Mouse (Mus musculus): ENCODE measurements around the gene Ifitm6.
"Not testable (repeated sequence)": the region's sequence is repeated elsewhere in the genome, so short reads cannot be mapped to it uniquely, and the experiment has no call there.

The Ifitm6 gene

DNA sequence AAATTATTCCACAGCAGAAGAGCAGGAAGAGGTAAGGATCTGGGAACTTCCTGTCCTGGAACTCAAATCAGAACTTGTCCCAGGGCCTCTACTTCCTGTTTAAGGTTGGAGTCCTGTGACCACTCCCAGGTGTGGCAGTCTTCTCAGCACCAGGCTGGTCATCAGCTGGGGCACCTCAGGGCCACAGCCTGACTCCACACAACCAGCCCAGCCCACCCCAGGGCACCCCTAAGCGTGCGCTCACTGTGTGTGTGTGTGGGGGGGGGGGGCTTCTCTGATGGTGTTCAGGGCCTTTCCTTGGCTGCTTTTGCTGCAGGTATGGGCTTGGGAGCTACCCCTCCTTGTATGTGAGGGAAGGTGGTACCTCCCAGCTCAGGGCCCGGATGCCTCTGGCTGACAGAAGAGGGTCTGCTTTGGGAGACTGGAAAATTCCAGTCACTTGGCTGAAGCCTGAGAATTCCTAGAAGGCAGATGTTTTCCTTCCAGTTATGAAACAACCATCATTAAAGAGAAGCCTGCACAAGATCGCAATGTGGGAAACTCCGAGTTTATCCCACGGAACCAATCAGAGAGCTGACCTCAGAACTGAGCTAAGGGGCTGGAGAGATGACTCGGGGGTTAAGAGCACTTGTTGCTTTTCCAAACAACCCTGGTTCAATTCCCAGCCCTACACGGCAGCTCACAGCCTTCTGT lies 46.1 kb downstream of the Ifitm6 start:
- DNase-seq (ENCODE audit: low spot score), result no peak

DNA sequence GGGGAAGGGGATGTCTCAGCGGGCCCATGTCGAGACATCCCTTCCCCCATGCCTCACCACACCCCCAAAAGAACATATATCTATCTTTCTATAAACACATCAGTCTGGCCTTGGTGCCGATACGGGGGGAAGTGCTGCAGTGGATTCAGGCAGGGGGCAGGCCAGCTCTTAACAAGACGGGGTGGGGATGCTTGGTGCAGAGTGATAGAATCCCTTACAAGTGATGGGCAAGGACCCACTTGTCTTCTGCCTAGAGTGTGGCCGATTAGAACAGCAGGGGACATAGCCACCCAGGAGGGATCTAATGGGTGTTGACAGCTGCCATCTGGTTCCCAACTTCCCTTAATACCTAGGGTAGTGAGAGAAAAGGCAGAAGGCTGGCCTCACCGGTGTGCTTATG lies 46.8 kb downstream of the Ifitm6 start:
- DNase-seq (ENCODE audit: low spot score), result no peak

DNA sequence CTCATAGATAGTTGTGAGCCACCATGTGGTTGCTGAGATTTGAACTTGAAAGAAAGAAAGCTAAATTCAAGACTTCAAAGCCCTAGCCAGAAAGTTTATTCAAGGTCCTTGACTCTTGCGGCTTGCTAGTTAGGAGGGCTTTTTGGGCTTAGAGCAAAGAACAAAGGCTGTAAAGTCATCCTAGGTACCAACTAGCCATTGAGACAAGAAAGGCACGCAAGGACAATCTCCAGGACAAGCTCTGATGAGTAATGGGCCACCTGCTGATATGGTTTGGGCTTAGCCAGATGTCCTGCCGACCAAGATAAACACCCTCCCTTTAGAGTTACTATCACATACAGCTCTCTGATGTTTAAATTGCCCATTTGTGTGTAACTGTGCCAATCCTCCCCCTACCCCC lies 49.0 kb downstream of the Ifitm6 start:
- DNase-seq (ENCODE audit: low spot score), result not testable (repeated sequence)

DNA sequence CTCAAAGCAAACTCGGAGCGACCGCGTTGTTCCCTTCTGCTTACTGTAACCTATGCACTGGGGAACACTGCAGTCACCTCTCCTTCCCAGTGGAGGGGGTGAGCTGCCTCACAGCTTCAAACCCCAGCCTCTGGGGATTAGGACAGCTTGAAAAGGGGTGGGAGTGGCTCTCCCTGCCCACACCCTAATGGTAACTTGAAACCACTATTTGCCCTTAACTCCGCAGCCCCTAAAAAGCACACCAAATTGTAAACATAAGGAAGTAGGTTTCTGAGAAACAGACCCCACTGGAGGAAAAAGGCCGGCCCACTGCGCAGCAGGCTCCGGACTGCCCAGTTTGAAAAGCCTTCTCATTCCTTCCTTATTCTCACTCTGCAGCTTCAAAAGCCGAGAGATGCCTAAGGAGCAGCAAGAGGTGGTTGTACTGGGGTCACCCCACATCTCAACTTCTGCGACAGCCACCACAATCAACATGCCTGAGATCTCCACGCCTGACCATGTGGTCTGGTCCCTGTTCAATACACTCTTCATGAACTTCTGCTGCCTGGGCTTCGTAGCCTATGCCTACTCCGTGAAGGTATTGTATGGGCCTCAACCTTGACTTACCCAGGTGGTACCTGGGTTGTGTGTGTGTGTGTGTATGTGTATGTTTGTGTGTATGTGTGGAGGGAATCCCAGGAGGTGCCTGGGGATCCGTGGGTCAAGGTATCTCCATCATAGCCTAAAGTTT lies 49.7 kb downstream of the Ifitm6 start:
- no peak for DNase-seq (ENCODE audit: low spot score)

DNA sequence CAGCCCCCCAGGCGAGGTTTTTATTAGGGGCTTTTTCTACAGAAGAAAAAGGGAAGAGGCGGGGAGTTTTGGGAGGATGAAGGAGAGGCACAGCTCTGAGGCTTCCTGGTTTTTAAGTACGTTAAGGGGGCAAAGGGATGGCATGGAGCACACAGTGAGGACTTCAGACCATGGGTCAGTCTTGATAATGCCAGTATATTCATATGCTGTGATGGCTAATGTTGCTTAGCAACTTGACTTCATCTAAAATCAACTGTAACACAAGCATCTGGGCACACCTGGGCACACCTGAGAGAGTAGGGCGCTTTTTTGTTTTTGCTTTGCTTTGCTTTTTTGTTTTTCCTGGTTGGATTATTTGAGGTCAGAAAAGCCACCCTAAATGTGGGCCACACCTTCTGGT lies 50.8 kb downstream of the Ifitm6 start, which contains the start of gene Ifitm1:
Gene Ifitm1 (plus strand): TSS at position 301 of the 400 bp plus-strand sequence.
- DNase-seq (ENCODE audit: low spot score), result no peak

Data from ovary, adult 18-20 months (tissue).